ENCODE assay signal across 51 mouse cellular contexts in the genomic region with DNA sequence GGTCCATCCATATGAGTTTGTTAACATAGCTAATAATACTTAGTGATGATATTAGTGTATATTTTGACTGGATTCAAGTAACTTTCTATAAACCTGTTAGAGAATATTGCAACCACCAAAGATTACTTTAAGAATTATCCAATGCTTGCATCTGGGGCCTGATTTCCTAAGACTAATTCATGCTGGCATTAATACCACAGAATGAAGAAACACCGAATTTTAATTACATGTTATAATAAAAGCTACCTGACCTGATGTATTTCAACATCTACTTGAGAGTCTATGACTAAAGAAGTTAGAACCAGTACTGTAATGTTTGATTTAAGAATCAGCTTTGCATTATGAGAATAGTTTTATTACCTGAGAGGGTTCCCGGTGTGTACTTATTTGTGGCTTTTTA. TPM values are rescaled to one million over a fixed set of nuclear protein-coding genes. Genes with fewer than 3 reads are reported as not detected.
"Had no signal": no experiment of that assay in that cellular context is flagged by ENCODE, and none has a peak within 500 bp of the region (broad histone marks: within the 10 kb centered on the region; RNA-seq: fewer than 3 reads in every experiment).

C130079G13Rik (plus strand) TSS at position 301 of the 400 bp plus-strand sequence.

- H3K9ac ChIP-seq: heart, embryonic 12.5 days; heart, embryonic 13.5 days; heart, embryonic 15.5 days; hindbrain, embryonic 12.5 days; hindbrain, embryonic 13.5 days; hindbrain, embryonic 14.5 days; hindbrain, embryonic 15.5 days; intestine, embryonic 15.5 days; kidney, embryonic 15.5 days had no signal

- H3K4me3 ChIP-seq: heart, embryonic 12.5 days; heart, embryonic 13.5 days; heart, embryonic 15.5 days; hindbrain, embryonic 10.5 days; hindbrain, embryonic 12.5 days; hindbrain, embryonic 13.5 days; hindbrain, embryonic 15.5 days; intestine, embryonic 15.5 days; kidney, embryonic 15.5 days; layer of hippocampus, adult 2 months; left cerebral cortex, adult 2 months had no signal

- H3K4me2 ChIP-seq: heart, embryonic 11.5 days; heart, embryonic 12.5 days; heart, embryonic 13.5 days; heart, embryonic 15.5 days; hindbrain, embryonic 12.5 days; hindbrain, embryonic 13.5 days; hindbrain, embryonic 14.5 days; hindbrain, embryonic 15.5 days; intestine, embryonic 15.5 days; kidney, embryonic 15.5 days had no signal

- H3K27me3 ChIP-seq: heart, embryonic 12.5 days; heart, embryonic 13.5 days; heart, embryonic 15.5 days; hindbrain, embryonic 12.5 days; hindbrain, embryonic 13.5 days; hindbrain, embryonic 15.5 days; intestine, embryonic 15.5 days; kidney, embryonic 15.5 days had no signal

- H3K27ac ChIP-seq: heart, embryonic 13.5 days; heart, embryonic 15.5 days; hindbrain, embryonic 10.5 days; hindbrain, embryonic 12.5 days; hindbrain, embryonic 13.5 days; hindbrain, embryonic 14.5 days; hindbrain, embryonic 15.5 days; hindbrain, postnatal 0 days; intestine, embryonic 15.5 days; kidney, embryonic 15.5 days; kidney, postnatal 0 days; layer of hippocampus, adult 2 months; left cerebral cortex, adult 2 months had no signal

- H3K9me3 ChIP-seq: heart, embryonic 12.5 days; heart, embryonic 13.5 days; heart, embryonic 15.5 days; hindbrain, embryonic 10.5 days; hindbrain, embryonic 12.5 days; hindbrain, embryonic 13.5 days; hindbrain, embryonic 15.5 days; intestine, embryonic 15.5 days; kidney, embryonic 15.5 days had no signal

- H3K4me1 ChIP-seq: heart, embryonic 12.5 days; heart, embryonic 13.5 days; heart, embryonic 15.5 days; hindbrain, embryonic 10.5 days; hindbrain, embryonic 12.5 days; hindbrain, embryonic 13.5 days; hindbrain, embryonic 15.5 days; intestine, embryonic 15.5 days; kidney, embryonic 15.5 days had no signal

- H3K36me3 ChIP-seq: heart, embryonic 12.5 days; heart, embryonic 13.5 days; heart, embryonic 15.5 days; hindbrain, embryonic 10.5 days; hindbrain, embryonic 12.5 days; hindbrain, embryonic 13.5 days; hindbrain, embryonic 15.5 days; intestine, embryonic 15.5 days; kidney, embryonic 15.5 days had no signal

- ATAC-seq: hindbrain, embryonic 16.5 days; hindbrain, postnatal 0 days; inflammation-experienced regulatory T-cells, adult 6 months; intestine, embryonic 15.5 days; intestine, embryonic 16.5 days; intestine, postnatal 0 days had no signal

- DNase-seq: heart, postnatal 10 days; heart, postnatal 14 days; heart, postnatal 36 days; heart, postnatal 4 days; kidney, adult 11 months; kidney, adult 18-20 months; kidney, adult 2 months; kidney, adult 8-10 months; kidney, adult 9 months; kidney, postnatal 10 days; kidney, postnatal 14 days; kidney, postnatal 25 days; kidney, postnatal 36 days; kidney, postnatal 4 days; layer of hippocampus, adult 9-11 months; layer of hippocampus, postnatal 36 days had no signal

RNA-seq across cellular contexts. Expression of gene C130079G13Rik, which starts in this region (rescaled TPM):
- total RNA-seq: heart, postnatal 10 days; heart, postnatal 14 days; heart, postnatal 25 days; heart, postnatal 36 days; heart, postnatal 4 days; hematopoietic stem cell, adult 5-6 weeks; hindbrain, postnatal 0 days; layer of hippocampus, adult 18-20 months; layer of hippocampus, adult 2 months; layer of hippocampus, adult 8-10 months; layer of hippocampus, postnatal 10 days; layer of hippocampus, postnatal 14 days; layer of hippocampus, postnatal 25 days; layer of hippocampus, postnatal 36 days; left cerebral cortex, adult 18-20 months; left cerebral cortex, adult 2 months had no signal
- polyA plus RNA-seq: heart, embryonic 11.5 days; heart, embryonic 12.5 days; heart, embryonic 13.5 days; heart, embryonic 14.5 days; heart, embryonic 15.5 days; heart, embryonic 16.5 days; heart, postnatal 0 days; hindbrain, embryonic 10.5 days; hindbrain, embryonic 11.5 days; hindbrain, embryonic 12.5 days; hindbrain, embryonic 13.5 days; hindbrain, embryonic 14.5 days; hindbrain, embryonic 15.5 days; hindbrain, embryonic 16.5 days; hindbrain, postnatal 0 days; inflammation-experienced regulatory T-cells, adult 6 months; intestine, embryonic 14.5 days; intestine, embryonic 15.5 days; intestine, embryonic 16.5 days; intestine, postnatal 0 days; kidney, adult 2 months; kidney, embryonic 14.5 days; kidney, embryonic 15.5 days; kidney, embryonic 16.5 days; kidney, postnatal 0 days; large intestine, adult 2 months had no signal
